Mouse (Mus musculus): ENCODE results near the gene Ugt1a9. TPM values are rescaled to one million over a fixed set of nuclear protein-coding genes. Genes with fewer than 3 reads are reported as not detected.
"Not testable (repeated sequence)": the region's sequence is repeated elsewhere in the genome, so short reads cannot be mapped to it uniquely, and the experiment has no call there.

Gene Ugt1a9
- total and polyA plus RNA-seq, 2 experiments from 2014 or later: not detected

DNA sequence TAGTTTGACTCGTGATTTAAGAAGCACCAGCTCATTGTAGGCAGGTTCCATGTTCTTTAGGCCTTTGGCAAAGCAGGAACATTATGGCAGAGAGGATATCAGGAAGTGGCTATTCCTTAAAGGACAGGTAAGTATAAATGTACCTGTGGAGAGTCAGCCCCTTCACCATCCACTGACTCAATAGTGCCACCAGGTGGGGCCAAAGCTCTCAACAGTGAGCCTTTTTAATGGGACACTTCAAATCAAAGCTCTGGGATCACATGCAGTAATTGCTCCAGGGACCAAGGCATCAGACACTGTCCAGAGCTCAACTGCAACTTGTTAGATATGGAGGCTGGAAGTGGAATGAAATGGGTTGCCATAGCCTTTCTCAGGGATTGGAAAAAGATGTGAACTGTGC, 50.9 kb downstream of the Ugt1a9 start:
- ATAC-seq (ENCODE audit: insufficient read depth, low read depth); DNase-seq (ENCODE audit: low spot score); H3K4me1 ChIP-seq (ENCODE audit: control insufficient read depth, insufficient read depth); H3K36me3 ChIP-seq (replicated peaks; ENCODE audit: control insufficient read depth, insufficient read depth, low read length); H3K9ac ChIP-seq (replicated peaks; ENCODE audit: low read depth, low read length); H3K27ac ChIP-seq (ENCODE audit: low read depth); H3K4me2 ChIP-seq (ENCODE audit: low read depth, low read length); H3K27me3 ChIP-seq (ENCODE audit: control insufficient read depth, insufficient read depth, low read length); H3K4me3 ChIP-seq (ENCODE audit: low read depth, low read length); H3K9me3 ChIP-seq (replicated peaks; ENCODE audit: control insufficient read depth, low read length): not testable (repeated sequence)
- peak; percentile 24; the same call in 1 of the 2 replicates for TF ChIP-seq CTCF (IDR thresholded peaks at IDR 0.05; ENCODE audit: low read depth)
- WGBS: no CpG with 5 or more reads among the region's 1 CpGs

DNA sequence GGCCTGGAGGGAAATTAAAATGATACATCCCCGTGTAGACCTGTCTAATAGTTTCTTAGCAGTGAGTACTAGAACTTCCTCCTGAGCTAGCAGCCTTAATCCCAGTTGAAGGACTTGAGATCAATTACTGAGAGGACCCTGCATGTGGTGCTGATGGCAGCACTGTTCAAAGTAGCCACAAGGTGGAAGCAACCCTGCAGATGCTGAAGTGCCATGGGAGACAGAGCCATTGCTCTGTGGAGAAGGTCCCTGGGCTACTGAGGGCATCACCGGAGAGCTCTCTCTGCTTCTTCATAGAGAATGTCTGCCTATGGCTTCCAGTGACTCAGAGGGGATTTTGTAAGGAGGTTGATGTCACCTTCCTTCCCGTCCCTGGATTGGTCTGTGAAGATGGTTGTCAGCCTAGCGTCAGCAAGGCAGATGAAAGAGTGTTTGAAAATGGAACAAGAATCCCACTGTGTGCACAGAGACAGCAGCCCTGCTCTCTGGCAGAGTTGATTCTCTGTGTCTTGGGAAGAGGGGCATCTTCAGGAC, 55.3 kb downstream of the Ugt1a9 start:
- TF ChIP-seq CTCF (IDR thresholded peaks at IDR 0.05; ENCODE audit: low read depth): peak; percentile 13; the same call in 1 of the 2 replicates
- H3K9ac ChIP-seq (replicated peaks; ENCODE audit: low read depth, low read length); H3K4me1 ChIP-seq (ENCODE audit: control insufficient read depth, insufficient read depth); H3K9me3 ChIP-seq (replicated peaks; ENCODE audit: control insufficient read depth, low read length); DNase-seq (ENCODE audit: low spot score); ATAC-seq (ENCODE audit: insufficient read depth, low read depth); H3K27ac ChIP-seq (ENCODE audit: low read depth); H3K27me3 ChIP-seq (ENCODE audit: control insufficient read depth, insufficient read depth, low read length); H3K36me3 ChIP-seq (replicated peaks; ENCODE audit: control insufficient read depth, insufficient read depth, low read length); H3K4me2 ChIP-seq (ENCODE audit: low read depth, low read length); H3K4me3 ChIP-seq (ENCODE audit: low read depth, low read length): not testable (repeated sequence)
- 61% methylated on average over 2 of the region's 4 CpGs for WGBS

DNA sequence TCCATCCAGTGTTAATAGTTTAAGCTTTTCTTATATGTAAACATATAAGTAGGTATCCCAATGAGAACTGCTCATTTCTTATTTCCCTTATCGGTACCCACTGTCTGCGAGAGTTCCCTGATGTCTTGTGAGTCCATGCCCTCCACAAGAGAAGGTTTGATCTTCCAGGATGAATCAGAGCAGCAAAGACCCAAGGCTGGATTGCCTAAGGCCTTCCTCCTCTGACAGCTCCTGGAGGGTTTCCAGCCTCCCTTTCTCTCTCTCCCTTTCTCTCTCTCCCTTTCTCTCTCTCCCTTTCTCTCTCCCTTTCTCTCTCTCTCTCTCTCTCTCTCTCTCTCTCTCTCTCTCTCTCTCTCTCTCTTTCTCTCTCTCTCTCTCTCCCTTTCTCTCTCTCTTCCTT, 58.5 kb downstream of the Ugt1a9 start:
- H3K4me2 ChIP-seq (ENCODE audit: low read depth, low read length); H3K27ac ChIP-seq (ENCODE audit: low read depth); H3K9me3 ChIP-seq (replicated peaks; ENCODE audit: control insufficient read depth, low read length); H3K27me3 ChIP-seq (ENCODE audit: control insufficient read depth, insufficient read depth, low read length); ATAC-seq (ENCODE audit: insufficient read depth, low read depth); H3K9ac ChIP-seq (replicated peaks; ENCODE audit: low read depth, low read length); H3K36me3 ChIP-seq (replicated peaks; ENCODE audit: control insufficient read depth, insufficient read depth, low read length); H3K4me3 ChIP-seq (ENCODE audit: low read depth, low read length); H3K4me1 ChIP-seq (ENCODE audit: control insufficient read depth, insufficient read depth); DNase-seq (ENCODE audit: low spot score): not testable (repeated sequence)
- WGBS: 81% methylated on average over 2 of the region's 2 CpGs

DNA sequence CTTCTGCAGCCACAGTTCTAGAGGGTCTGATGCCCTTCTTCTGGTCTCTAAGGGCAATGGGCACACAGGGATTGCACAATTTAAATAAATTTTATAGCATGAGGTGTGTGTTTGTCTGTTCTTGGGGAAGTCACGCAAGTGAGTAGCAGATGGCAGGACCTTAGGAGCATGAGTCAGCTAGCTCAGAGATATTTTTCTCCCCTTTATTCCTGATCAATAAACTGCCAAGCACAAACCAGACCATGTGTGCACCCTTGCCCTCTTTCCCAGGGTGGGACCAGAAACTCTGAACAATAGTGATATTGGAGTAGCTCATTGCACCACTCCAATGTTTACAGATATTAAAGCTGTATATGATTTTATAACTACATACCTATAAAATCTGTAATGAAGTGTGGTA, 59.6 kb downstream of the Ugt1a9 start:
- WGBS: 71% methylated on average over 1 of the region's 1 CpGs
- not testable (repeated sequence) for H3K4me1 ChIP-seq (ENCODE audit: control insufficient read depth, insufficient read depth); H3K4me2 ChIP-seq (ENCODE audit: low read depth, low read length); H3K9me3 ChIP-seq (replicated peaks; ENCODE audit: control insufficient read depth, low read length); H3K9ac ChIP-seq (replicated peaks; ENCODE audit: low read depth, low read length); H3K4me3 ChIP-seq (ENCODE audit: low read depth, low read length); H3K36me3 ChIP-seq (replicated peaks; ENCODE audit: control insufficient read depth, insufficient read depth, low read length); ATAC-seq (ENCODE audit: insufficient read depth, low read depth); H3K27ac ChIP-seq (ENCODE audit: low read depth); H3K27me3 ChIP-seq (ENCODE audit: control insufficient read depth, insufficient read depth, low read length); DNase-seq (ENCODE audit: low spot score)

DNA sequence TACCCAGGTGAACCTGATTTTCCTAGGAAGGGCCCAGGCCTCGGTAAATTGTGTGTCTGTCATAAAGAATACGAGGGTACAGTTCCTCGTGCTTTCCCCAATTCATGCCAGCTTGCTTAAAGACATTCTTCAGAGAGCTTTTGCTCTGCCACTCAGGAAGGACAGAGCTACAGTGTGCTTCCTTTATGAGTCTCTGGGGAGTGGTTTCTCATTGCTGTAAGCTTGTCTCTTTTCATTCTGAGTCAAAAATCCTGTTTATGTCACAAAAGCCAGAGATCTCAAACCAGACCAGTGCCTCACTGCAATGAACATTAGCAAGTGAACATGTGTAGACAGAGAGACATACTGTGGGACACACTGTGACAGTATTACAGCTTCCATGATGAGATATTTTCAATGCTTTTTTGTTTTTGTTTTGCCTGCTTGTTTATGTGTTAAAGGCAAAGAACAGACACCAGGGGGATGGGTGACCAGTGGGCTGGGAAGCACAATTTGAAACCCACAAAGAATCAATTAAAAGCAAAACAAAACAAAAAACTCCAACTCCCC, 63.4 kb downstream of the Ugt1a9 start:
- WGBS: 50% methylated on average over 3 of the region's 3 CpGs
- Histone ChIP-seq H3K4me3 (ENCODE audit: low read depth, low read length) (no peak overlapping the region), H3K36me3 (replicated peaks; ENCODE audit: control insufficient read depth, insufficient read depth, low read length) (no peaks in the 10 kb centered on the region), H3K4me2 (ENCODE audit: low read depth, low read length) (no peak overlapping the region), H3K27ac (ENCODE audit: low read depth) (no peak overlapping the region), H3K9me3 (replicated peaks; ENCODE audit: control insufficient read depth, low read length) (no peaks in the 10 kb centered on the region), H3K9ac (replicated peaks; ENCODE audit: low read depth, low read length) (no peak overlapping the region), H3K4me1 (ENCODE audit: control insufficient read depth, insufficient read depth) (no peaks in the 10 kb centered on the region), H3K27me3 (ENCODE audit: control insufficient read depth, insufficient read depth, low read length) (no peaks in the 10 kb centered on the region)
- no peak for TF ChIP-seq CTCF (IDR thresholded peaks at IDR 0.05; ENCODE audit: low read depth)
- TF ChIP-seq EP300 (IDR thresholded peaks at IDR 0.05; ENCODE audit: low read depth): no peak
- no peak for DNase-seq (ENCODE audit: low spot score)
- no peak for ATAC-seq (ENCODE audit: insufficient read depth, low read depth)

DNA sequence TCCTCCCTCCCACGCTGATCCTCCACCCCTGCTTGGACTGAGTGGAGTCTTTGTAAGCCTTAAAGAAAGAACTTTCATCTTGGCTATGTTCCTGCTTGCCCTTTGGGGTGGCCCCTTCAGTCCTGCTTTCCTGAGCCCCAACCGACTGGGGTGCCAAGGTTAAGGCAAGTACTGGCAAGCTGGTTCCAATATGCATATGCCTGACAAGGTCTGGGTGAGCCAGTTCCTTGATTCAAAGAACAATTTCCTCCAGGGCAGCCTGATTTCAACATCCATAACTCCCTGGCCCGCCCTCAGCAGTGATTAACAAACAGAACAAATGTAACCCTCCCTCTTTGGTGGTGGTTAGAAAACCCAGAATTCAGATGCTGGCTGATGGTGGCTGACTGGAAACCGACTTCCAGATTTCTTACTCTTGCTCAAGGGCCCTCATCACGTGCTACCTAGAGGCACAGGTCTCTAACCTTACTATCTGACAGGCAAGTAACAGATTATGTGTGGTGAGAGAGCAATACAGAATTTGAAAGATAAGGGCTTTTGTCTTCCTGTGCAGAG, 63.9 kb downstream of the Ugt1a9 start, which contains the start of gene Ugt1a6a:
TSS of gene Ugt1a6a (plus strand) at position 353 of the 555 bp plus-strand sequence.
- DNase-seq (ENCODE audit: low spot score); H3K27me3 ChIP-seq (ENCODE audit: control insufficient read depth, insufficient read depth, low read length); ATAC-seq (ENCODE audit: insufficient read depth, low read depth); H3K4me2 ChIP-seq (ENCODE audit: low read depth, low read length); H3K4me3 ChIP-seq (ENCODE audit: low read depth, low read length); H3K9ac ChIP-seq (replicated peaks; ENCODE audit: low read depth, low read length); H3K36me3 ChIP-seq (replicated peaks; ENCODE audit: control insufficient read depth, insufficient read depth, low read length); H3K4me1 ChIP-seq (ENCODE audit: control insufficient read depth, insufficient read depth); H3K9me3 ChIP-seq (replicated peaks; ENCODE audit: control insufficient read depth, low read length); H3K27ac ChIP-seq (ENCODE audit: low read depth): not testable (repeated sequence)
- 34% methylated on average over 5 of the region's 5 CpGs for WGBS

DNA sequence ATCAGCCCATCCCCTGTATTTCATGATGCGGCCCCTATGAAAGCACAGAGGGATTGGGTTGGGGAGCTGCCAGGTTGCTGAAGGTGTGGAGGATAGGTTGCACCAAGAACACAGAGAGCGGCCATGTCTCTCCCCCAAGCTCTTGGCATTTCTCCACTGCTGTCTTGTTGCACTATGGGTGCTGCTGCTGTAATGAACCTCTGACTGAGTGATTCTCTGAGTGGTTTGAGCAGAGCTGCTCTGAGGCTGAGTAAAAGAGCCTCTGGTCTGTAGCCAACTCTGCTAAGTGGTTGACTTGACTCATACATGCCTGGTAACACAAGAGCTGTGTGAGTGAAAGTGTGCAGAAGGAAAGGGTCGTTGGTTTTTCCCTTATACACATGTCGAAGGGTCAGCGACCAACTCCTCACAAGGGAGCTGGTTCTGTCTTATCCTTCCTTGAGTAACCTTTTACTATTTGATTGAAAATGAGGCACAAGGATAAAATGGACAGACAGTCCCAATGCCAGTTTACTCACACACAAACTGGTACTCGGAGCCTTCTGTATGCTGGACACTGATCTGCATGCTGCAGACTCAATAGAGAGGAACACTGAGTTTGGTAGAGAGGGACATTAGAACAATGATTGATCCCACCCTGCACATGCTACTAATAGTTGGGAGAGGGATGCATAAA, 64.8 kb downstream of the Ugt1a9 start:
- H3K9me3 ChIP-seq (replicated peaks; ENCODE audit: control insufficient read depth, low read length); H3K4me2 ChIP-seq (ENCODE audit: low read depth, low read length); H3K4me1 ChIP-seq (ENCODE audit: control insufficient read depth, insufficient read depth); H3K4me3 ChIP-seq (ENCODE audit: low read depth, low read length); H3K27ac ChIP-seq (ENCODE audit: low read depth); H3K9ac ChIP-seq (replicated peaks; ENCODE audit: low read depth, low read length); H3K36me3 ChIP-seq (replicated peaks; ENCODE audit: control insufficient read depth, insufficient read depth, low read length); H3K27me3 ChIP-seq (ENCODE audit: control insufficient read depth, insufficient read depth, low read length); DNase-seq (ENCODE audit: low spot score): not testable (repeated sequence)
- peak; percentile 24; the same call in 1 of the 2 replicates for ATAC-seq (ENCODE audit: insufficient read depth, low read depth)
- WGBS: 62% methylated on average over 5 of the region's 6 CpGs
